Mouse (Mus musculus): Measurements from ENCODE around the gene Cct3.
"Not testable (repeated sequence)": the region's sequence is repeated elsewhere in the genome, so short reads cannot be mapped to it uniquely, and the experiment has no call there.

DNA sequence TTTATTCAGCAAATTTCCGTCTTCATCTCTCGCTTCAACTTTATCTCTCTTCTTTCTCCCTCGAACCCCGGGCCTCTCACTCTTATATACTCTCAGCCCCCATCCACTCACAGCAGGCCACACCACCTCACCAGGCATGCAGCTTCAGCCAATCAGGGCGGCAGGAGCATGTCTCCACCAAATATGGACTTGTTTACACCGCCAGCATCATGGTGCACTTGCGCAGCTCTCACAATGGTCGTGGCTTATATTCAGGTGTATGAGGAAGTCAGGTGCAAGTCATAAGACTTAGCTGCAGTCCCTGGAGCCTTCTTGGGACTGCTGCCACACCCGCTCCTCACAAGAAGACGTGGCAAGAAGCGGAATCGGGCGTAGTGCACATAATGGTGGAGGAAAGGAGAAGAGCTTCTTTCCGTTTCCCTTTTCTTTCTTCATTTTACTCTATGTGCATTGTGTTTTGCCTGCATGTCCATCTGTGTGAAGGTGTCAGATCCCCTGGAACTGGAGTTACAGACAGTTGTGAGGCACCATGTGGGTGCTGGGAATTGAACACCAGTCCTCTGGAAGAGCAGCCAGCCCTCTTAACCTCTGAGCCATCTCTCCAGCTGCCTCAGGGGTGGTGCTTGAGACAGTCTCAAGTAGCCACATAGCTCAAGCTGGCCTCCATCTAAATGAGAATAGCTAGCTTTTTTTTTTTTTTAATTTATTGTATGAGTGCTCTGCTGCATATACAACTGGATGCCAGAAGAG, 11.9 kb upstream of the Cct3 start:
- TF ChIP-seq POLR2A, CTCF (IDR thresholded peaks at IDR 0.05; ENCODE audit: insufficient read depth, low read depth, low read length): not testable (repeated sequence)
